Mouse (Mus musculus) adrenal gland, postnatal 25 days (tissue): ENCODE measurements around the gene Tbc1d8. TPM values are rescaled to one million over a fixed set of nuclear protein-coding genes. Genes with fewer than 3 reads are reported as not detected.

ENCODE experiments used
- DNase-seq: peaks from one replicate; pipeline ENCODE4 v3.0.0; 2021; ENCODE audit warnings: mixed read lengths
- total RNA-seq: library from RNA; stranded (reverse); gene quantifications from 2 replicates; pipeline ENCODE4 v1.2.3, GENCODE M21; 2021

The Tbc1d8 gene
- total RNA-seq, 1 experiment from 2014 or later: 16.7 TPM

GRCm38 (mm10) chr1:39478896-39479200 lies 293 bp upstream of the Tbc1d8 start:
- no peak for DNase-seq

GRCm38 (mm10) chr1:39477064-39477463 lies 1.5 kb downstream of the Tbc1d8 start:
- DNase-seq: no peak

- DNase-seq: no peak
Observed at GRCm38 (mm10) chr1:39476341-39476740, 2.2 kb downstream of the Tbc1d8 start.

GRCm38 (mm10) chr1:39474516-39474915 lies 4.0 kb downstream of the Tbc1d8 start:
- DNase-seq: no peak

- DNase-seq: no peak
Observed at GRCm38 (mm10) chr1:39471298-39471902, 7.2 kb downstream of the Tbc1d8 start.

- no peak for DNase-seq
Observed at GRCm38 (mm10) chr1:39468982-39469381, 9.6 kb downstream of the Tbc1d8 start.

GRCm38 (mm10) chr1:39466526-39466925 lies 12.0 kb downstream of the Tbc1d8 start:
- no peak for DNase-seq

- no peak for DNase-seq
Observed at GRCm38 (mm10) chr1:39464760-39465159, 13.8 kb downstream of the Tbc1d8 start.

GRCm38 (mm10) chr1:39462937-39463444 lies 15.6 kb downstream of the Tbc1d8 start:
- DNase-seq: no peak

- no peak for DNase-seq
Observed at GRCm38 (mm10) chr1:39462036-39462435, 16.5 kb downstream of the Tbc1d8 start.

GRCm38 (mm10) chr1:39460495-39460894 lies 18.1 kb downstream of the Tbc1d8 start:
- no peak for DNase-seq

GRCm38 (mm10) chr1:39457887-39458874 lies 20.4 kb downstream of the Tbc1d8 start:
- DNase-seq: no peak

GRCm38 (mm10) chr1:39456421-39456853 lies 22.1 kb downstream of the Tbc1d8 start:
- no peak for DNase-seq

- DNase-seq: no peak
Observed at GRCm38 (mm10) chr1:39455350-39456023, 23.1 kb downstream of the Tbc1d8 start.

- no peak for DNase-seq
Observed at GRCm38 (mm10) chr1:39454783-39455175, 23.8 kb downstream of the Tbc1d8 start.

GRCm38 (mm10) chr1:39454108-39454782 lies 24.3 kb downstream of the Tbc1d8 start:
- no peak for DNase-seq

GRCm38 (mm10) chr1:39452203-39452602 lies 26.4 kb downstream of the Tbc1d8 start:
- no peak for DNase-seq

- DNase-seq: no peak
Observed at GRCm38 (mm10) chr1:39450069-39450728, 28.4 kb downstream of the Tbc1d8 start.

GRCm38 (mm10) chr1:39449251-39449790 lies 29.2 kb downstream of the Tbc1d8 start:
- DNase-seq: no peak

GRCm38 (mm10) chr1:39448819-39449218 lies 29.7 kb downstream of the Tbc1d8 start:
- DNase-seq: no peak

GRCm38 (mm10) chr1:39448238-39448637 lies 30.3 kb downstream of the Tbc1d8 start:
- DNase-seq: no peak
